Mouse (Mus musculus) left cerebral cortex, postnatal 36 days (tissue): Measurements from ENCODE around the gene Gm28043. TPM values are rescaled to one million over a fixed set of nuclear protein-coding genes. Genes with fewer than 3 reads are reported as not detected.

Source experiments
- DNase-seq, 2 experiments: peaks; one replicate each; pipeline ENCODE4 v3.0.0; 2021 to 2022; ENCODE audit warnings: low spot score in 2 of 2, mixed read lengths in 1 of 2
- intact Hi-C: fragments of 180-260 bp; cut with DNase I; formaldehyde crosslinking; loops from one replicate; pipeline ENCODE4 v1.15.1; 2025
- microRNA-seq: library from miRNA; unstranded; fragments of <30 nt; microRNA quantifications from one replicate; pipeline ENCODE4 v1.2.0, GENCODE M21; 2022
- total RNA-seq, 2 experiments: library from RNA; stranded (reverse); gene quantifications; 2 replicates each; pipeline ENCODE4 v1.2.3; 2021

Gm28043 gene
- total RNA-seq, 2 experiments from 2014 or later: 3.2 to 5.4 TPM

DNA sequence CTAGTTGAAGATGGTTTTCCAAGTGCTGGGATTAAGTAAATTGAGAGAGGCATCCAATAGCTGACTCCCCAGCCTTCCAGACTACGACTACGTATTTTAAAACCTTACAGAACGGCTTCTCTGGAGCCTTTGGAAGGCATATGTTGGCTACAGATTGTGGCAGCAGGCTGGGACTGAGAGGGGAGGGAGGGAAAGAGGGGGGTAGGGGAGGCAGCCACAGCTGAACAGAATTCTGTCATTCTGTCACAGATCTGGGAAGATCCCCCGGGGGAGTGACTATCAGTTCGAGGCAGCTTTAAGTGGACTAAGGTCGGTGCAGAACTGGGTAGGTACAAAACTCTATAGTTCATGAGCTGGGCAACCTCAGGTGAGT, 117.3 kb downstream of the Gm28043 start:
- DNase-seq: no peak

DNA sequence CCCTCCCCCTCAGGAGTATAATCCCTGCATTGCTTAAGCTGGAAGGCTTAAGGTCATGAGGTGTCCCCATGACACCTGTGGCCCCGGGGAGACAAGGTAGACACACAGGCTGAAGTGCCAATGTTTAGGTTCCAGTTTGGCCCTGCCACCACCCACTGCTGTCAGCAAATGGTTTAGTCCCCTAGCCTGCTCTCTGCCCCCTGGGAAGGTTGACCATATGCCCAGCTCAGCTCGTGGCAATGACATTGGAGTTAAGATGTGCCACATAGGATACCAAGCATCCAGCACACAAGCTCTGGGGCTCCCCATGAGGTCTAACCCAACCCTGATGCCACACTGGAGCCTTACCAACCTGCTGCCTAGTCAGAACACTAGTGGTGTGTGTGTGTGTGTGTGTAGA, 117.8 kb downstream of the Gm28043 start:
- no peak for DNase-seq
- intact Hi-C loops: no loop called here

More for the DNA sequence above, 117.3 kb downstream of the Gm28043 start:
- intact Hi-C loops: no loop called here

DNA sequence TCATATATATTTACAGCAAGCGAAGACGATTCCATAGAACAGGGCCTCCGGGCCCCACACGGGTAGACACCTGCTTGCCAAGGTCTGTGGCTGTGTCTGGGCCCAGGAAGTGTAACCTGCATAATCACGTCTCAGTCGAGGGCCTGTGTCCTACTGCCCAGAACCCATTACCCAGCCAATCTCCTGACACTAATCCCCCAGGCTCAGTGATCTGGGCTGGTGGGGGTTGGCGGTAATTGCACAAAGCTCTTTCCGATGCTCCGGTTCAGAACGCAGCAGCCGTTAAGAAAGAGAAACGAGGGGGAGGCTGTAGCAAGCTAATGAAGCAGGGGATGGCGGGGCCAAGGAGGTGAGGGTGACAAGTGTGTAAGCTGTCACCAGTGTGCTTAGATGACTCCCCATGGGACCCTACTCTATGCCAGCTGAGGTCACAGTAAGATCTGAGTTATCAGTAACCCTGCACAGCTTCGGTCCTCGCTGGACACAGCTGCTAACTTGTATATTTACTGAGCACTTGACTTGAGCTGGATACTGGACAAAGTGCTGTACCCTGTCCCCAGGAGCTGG, 121.9 kb downstream of the Gm28043 start:
- no peak for DNase-seq
- intact Hi-C loops: no loop called here

DNA sequence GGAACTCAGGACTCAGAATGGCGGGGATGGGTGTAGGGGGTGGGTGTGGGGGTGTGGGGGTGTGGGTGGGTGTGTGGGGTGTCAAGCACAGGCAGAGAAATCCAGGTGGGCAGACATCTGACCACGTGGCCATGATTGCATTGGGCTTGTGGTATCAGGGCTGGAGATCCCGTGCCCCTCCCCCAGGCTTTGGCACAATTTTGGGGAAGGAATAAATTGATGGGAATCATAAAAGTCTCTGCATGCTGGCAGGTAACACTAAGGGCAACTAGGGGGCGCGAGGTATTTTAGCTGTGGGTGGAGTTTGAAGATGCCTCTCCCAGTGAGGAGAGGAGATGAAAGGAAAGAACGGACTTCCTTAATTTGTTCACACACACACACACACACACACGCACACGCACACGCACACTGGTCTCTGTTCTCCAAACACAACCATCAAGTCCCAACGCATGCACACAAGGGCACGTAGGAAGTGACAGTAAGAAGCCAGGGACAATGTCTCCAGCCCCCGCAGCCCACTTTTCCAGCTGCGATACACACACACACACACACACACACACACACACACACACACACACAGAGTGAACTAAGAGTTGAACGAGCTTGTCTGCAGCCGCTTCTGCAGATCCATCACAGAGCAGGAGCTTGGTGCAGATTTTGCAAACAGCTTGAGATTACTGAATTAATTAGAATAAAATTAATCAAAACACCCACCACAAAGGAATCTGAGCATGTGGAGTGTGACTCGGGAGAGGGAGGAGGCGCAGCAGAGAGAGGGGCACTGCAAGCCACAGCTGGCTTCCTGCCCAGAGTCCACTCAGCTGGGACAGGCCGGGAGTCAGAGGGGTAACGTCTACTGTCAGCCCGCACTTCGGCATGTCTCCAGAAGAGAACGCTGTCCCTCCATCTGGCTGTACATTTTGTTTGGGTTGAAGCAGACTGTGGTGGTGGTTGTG, 123.5 kb downstream of the Gm28043 start:
- intact Hi-C loops: no loop called here
- DNase-seq: peak; percentile 28 to 32

DNA sequence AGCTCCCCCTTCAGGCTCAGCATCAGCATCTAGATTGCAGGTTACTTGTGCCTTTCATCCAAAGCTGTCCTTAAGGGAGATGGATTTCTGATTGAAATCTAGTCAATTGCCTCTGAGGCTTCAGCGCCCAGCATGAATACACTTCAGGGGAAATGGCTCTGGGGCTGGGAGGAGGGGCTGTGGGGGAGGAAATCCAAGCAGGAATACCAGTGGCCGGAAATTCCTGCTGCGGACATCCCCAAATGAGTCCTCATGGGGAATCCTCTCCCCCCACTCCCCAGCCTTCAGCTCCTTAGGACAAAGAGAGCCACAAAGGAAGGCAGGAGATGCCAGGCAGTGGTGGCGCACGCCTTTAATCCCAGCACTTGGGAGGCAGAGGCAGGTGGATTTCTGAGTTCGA, 132.8 kb downstream of the Gm28043 start:
- intact Hi-C loops: no loop called here
- DNase-seq: no peak

Small RNA genes lying within 50 kb of the gene (microRNA-seq; reads per million reads assigned to microRNA genes)
- gene Mir7667: not detected

Other genes starting within 250 kb of the Gm28043 start
- gene Pim1, start 124.1 kb upstream of the Gm28043 start, total RNA-seq: 1 to 10 TPM; 6.0 to 7.1 TPM
- gene Gm17657, start 65.2 kb upstream of the Gm28043 start, total RNA-seq: not detected
- 10 to 100 TPM; 43.2 to 45.2 TPM for gene Tbc1d22b, start 65.1 kb upstream of the Gm28043 start, total RNA-seq
- not detected for gene Tmem217, start 62.5 kb upstream of the Gm28043 start, total RNA-seq
- gene Rnf8, start 86 bp upstream of the Gm28043 start, total RNA-seq: 10 to 100 TPM; 59.2 to 72.7 TPM
- gene Cmtr1, start 45.7 kb downstream of the Gm28043 start, total RNA-seq: 100 to 1,000 TPM; 112 to 125 TPM
- gene Ccdc167, start 102.2 kb downstream of the Gm28043 start, total RNA-seq: 10 to 100 TPM; 15.3 to 22.4 TPM